In genomic region chr1:55193316-55193715, GRCm38 (mm10) we compare ENCODE assay signal across 8 mouse cellular contexts. TPM values are rescaled to one million over a fixed set of nuclear protein-coding genes. Genes with fewer than 3 reads are reported as not detected.
DNase-seq lines count a peak whose midpoint lies in the region; ATAC-seq lines count a peak whose summit lies in the region.

No protein-coding gene starts in this region.

- ATAC-seq in limb, embryonic 13.5 days (ENCODE audit: low FRiP score, low read depth), result peak; percentile 38
- ATAC-seq in neural tube, embryonic 14.5 days (ENCODE audit: low read depth), result 0 out of 2 replicates have a peak, but pooled peaks have one; percentile 32

- H3K27ac ChIP-seq in forebrain, embryonic 10.5 days, result peak overlapping the region; percentile 68; the same call in 1 of the 2 replicates
- peak overlapping the region; percentile 29; the same call in 1 of the 2 replicates for H3K27ac ChIP-seq in hindbrain, embryonic 10.5 days
- H3K27ac ChIP-seq in limb, embryonic 13.5 days, result peak overlapping the region; percentile 58; the same call in 1 of the 2 replicates
- H3K27ac ChIP-seq in neural tube, embryonic 14.5 days (ENCODE audit: low read depth, low read length), result no peak overlapping the region

- WGBS in forebrain, embryonic 10.5 days, result 57% methylated on average over 2 of the region's 2 CpGs
- WGBS in hindbrain, embryonic 10.5 days, result 53% methylated on average over 2 of the region's 2 CpGs
- 8% methylated on average over 2 of the region's 2 CpGs for WGBS in limb, embryonic 13.5 days
- 31% methylated on average over 2 of the region's 2 CpGs for whole genome bisulfite sequencing in neural tube, embryonic 14.5 days

- no peak overlapping the region for H3K4me2 ChIP-seq in limb, embryonic 13.5 days (replicated peaks)
- no peak overlapping the region for H3K4me2 ChIP-seq in neural tube, embryonic 14.5 days (ENCODE audit: low read depth, low read length)

- peaks cover 53% of the 10 kb centered on the region for H3K4me1 ChIP-seq in forebrain, embryonic 10.5 days
- peaks cover 39% of the 10 kb centered on the region for H3K4me1 ChIP-seq in hindbrain, embryonic 10.5 days (replicated peaks)
- H3K4me1 ChIP-seq in limb, embryonic 13.5 days, result peaks cover 45% of the 10 kb centered on the region
- peaks cover 4% of the 10 kb centered on the region; the same call in 1 of the 2 replicates for H3K4me1 ChIP-seq in neural tube, embryonic 14.5 days (ENCODE audit: control insufficient read depth, insufficient read depth, low read length)

- peak; percentile 20 for DNase-seq in ovary, postnatal 36 days (ENCODE audit: low spot score)
- DNase-seq in ovary, adult 18-20 months (ENCODE audit: low spot score), result no peak
- DNase-seq in forebrain, embryonic 10.5 days (ENCODE audit: extremely low spot score, low spot score), result no peak
- peak; percentile 57 for DNase-seq in hindbrain, embryonic 10.5 days (ENCODE audit: low spot score)
- no peak for DNase-seq in urinary bladder, postnatal 36 days (ENCODE audit: low spot score in 2 of 2)
- DNase-seq in cerebellum, adult 11 months, result no peak

- no peak overlapping the region for H3K9ac ChIP-seq in limb, embryonic 13.5 days
- H3K9ac ChIP-seq in neural tube, embryonic 14.5 days (replicated peaks; ENCODE audit: low read depth, low read length), result no peak overlapping the region

- H3K27me3 ChIP-seq in forebrain, embryonic 10.5 days (ENCODE audit: poor library complexity, severe bottlenecking), result peaks cover 38% of the 10 kb centered on the region
- H3K27me3 ChIP-seq in hindbrain, embryonic 10.5 days (ENCODE audit: insufficient read depth, poor library complexity, severe bottlenecking), result peaks cover 20% of the 10 kb centered on the region
- H3K27me3 ChIP-seq in limb, embryonic 13.5 days, result no peaks in the 10 kb centered on the region
- H3K27me3 ChIP-seq in neural tube, embryonic 14.5 days (ENCODE audit: control insufficient read depth, insufficient read depth, low read length), result no peaks in the 10 kb centered on the region

- no peak overlapping the region for H3K4me3 ChIP-seq in forebrain, embryonic 10.5 days
- H3K4me3 ChIP-seq in hindbrain, embryonic 10.5 days, result no peak overlapping the region
- H3K4me3 ChIP-seq in limb, embryonic 13.5 days, result no peak overlapping the region
- H3K4me3 ChIP-seq in neural tube, embryonic 14.5 days (ENCODE audit: low read depth, low read length), result no peak overlapping the region

- no peaks in the 10 kb centered on the region for H3K9me3 ChIP-seq in forebrain, embryonic 10.5 days
- no peaks in the 10 kb centered on the region for H3K9me3 ChIP-seq in hindbrain, embryonic 10.5 days
- H3K9me3 ChIP-seq in limb, embryonic 13.5 days, result no peaks in the 10 kb centered on the region
- no peaks in the 10 kb centered on the region for H3K9me3 ChIP-seq in neural tube, embryonic 14.5 days (ENCODE audit: control insufficient read depth, low read length)

- H3K36me3 ChIP-seq in forebrain, embryonic 10.5 days (replicated peaks), result no peaks in the 10 kb centered on the region
- H3K36me3 ChIP-seq in hindbrain, embryonic 10.5 days, result no peaks in the 10 kb centered on the region
- peaks cover 53% of the 10 kb centered on the region for H3K36me3 ChIP-seq in limb, embryonic 13.5 days
- no peaks in the 10 kb centered on the region for H3K36me3 ChIP-seq in neural tube, embryonic 14.5 days (ENCODE audit: control insufficient read depth, insufficient read depth, low read length)

RNA-seq across cellular contexts. Expression of gene Rftn2, which starts 33.3 kb away (rescaled TPM):
- polyA plus RNA-seq in forebrain, embryonic 10.5 days (2016; fragmentation: Nextera tagmentation; extraction: Ambion mirVana), result 5.2 and 6.2 TPM in 2 replicates
- polyA plus RNA-seq in hindbrain, embryonic 10.5 days (2016; fragmentation: Nextera tagmentation; extraction: Ambion mirVana), result 7.3 and 8.5 TPM in 2 replicates
- polyA plus RNA-seq in limb, embryonic 13.5 days (2015; fragmentation: Nextera tagmentation; extraction: Ambion mirVana), result 34.5 and 37.0 TPM in 2 replicates
- 10.1 and 12.1 TPM in 2 replicates for polyA plus RNA-seq in neural tube, embryonic 14.5 days (2014; fragmentation: Nextera tagmentation; extraction: Ambion mirVana)

RNA-seq across cellular contexts. Expression of gene Mars2, which starts 43.7 kb away (rescaled TPM):
- 3.4 and 3.6 TPM in 2 replicates for polyA plus RNA-seq in forebrain, embryonic 10.5 days (2016; fragmentation: Nextera tagmentation; extraction: Ambion mirVana)
- polyA plus RNA-seq in hindbrain, embryonic 10.5 days (2016; fragmentation: Nextera tagmentation; extraction: Ambion mirVana), result 2.7 and 3.2 TPM in 2 replicates
- 2.5 and 2.7 TPM in 2 replicates for polyA plus RNA-seq in limb, embryonic 13.5 days (2015; fragmentation: Nextera tagmentation; extraction: Ambion mirVana)
- polyA plus RNA-seq in neural tube, embryonic 14.5 days (2014; fragmentation: Nextera tagmentation; extraction: Ambion mirVana), result 4.0 TPM in 2 replicates

Comparison
In these comparisons a context has a peak if more than half of its experiments do, and no peak if none do; other contexts are left out.
1. DNase-seq: peak in ovary, postnatal 36 days (single experiment) and hindbrain, embryonic 10.5 days (single experiment); none in ovary, adult 18-20 months (single experiment), forebrain, embryonic 10.5 days (single experiment), urinary bladder, postnatal 36 days (0 of 2) and cerebellum, adult 11 months (single experiment).